Mouse (Mus musculus) liver, adult 2 months (tissue): Measurements from ENCODE around the gene Osr1.

ENCODE experiments used
- CTCF ChIP-seq: fragments of 200-500 bp; IDR thresholded peaks from 2 replicates; pipeline ENCODE4 v1.5.1; 2011; ENCODE audit warnings: low read depth, low read length, control low read depth
- POLR2A ChIP-seq: fragments of 200-500 bp; IDR thresholded peaks from 2 replicates; pipeline ENCODE4 v1.6.1; 2011; ENCODE audit warnings: low read length, control low read depth; ENCODE audit not compliant: insufficient read depth; ENCODE audit errors: extremely low read depth

DNA sequence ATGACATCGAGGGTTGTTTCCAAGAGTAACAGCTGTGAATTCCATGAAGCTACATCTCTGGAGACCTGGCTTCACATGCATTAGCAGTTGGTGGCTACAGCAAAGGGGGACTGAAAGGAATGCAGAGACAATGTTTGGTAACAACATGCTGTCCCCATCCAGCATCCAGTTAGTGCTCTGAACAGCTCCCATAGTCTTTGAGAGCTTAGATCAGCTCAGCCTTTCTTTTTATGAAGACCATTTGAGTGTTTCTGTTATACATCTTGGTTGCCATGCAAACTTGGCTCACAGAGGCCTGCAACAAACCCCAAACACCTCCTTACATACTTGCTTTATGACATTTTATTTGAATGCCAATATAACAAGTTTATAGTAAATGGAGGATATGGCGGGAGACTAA is 19.6 kb upstream of the Osr1 start:
- no peak for TF ChIP-seq CTCF
- TF ChIP-seq POLR2A: no peak
